Mouse (Mus musculus): ENCODE results near the gene Tas2r123.

The Tas2r123 gene

DNA sequence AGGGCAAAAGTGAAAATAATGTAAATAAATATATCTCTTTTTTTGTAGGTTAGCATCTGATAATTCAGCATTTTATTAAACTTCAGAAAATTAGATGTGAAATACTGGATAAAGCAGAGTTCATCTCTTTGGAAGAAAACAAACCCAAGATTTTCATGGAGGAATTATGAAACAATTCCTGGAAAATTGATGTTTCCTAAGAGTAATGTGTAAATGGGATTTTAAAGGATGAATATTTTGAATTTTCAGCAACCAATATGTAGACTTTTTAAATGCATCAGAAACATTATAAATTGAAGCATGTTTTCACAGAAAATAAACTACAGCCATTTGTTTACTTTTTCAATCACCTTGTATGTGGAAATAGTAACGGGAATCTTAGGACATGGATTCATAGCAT lies at the start of gene Tas2r123:
Gene Tas2r123, plus strand, starts transcription at position 301 of the 400 bp plus-strand sequence.
- DNase-seq: no peak

DNA sequence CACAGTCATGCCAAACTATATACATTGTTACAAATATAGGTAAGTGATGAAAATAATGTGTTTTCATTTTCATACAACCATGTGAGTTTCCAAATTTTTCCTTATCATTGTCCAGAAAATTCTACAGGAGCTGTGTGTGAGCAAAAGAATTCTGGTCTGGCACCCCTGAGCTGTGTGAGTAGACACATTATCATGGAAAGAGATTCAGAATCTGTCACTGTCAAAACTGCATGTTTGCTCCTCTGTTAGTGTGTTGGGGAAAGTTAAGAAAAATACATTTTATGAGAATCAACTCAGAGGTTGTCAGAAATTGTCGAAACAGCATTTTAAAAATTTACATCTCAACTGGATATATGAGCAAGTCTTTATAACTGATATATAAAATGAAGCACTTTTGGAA lies 44.4 kb upstream of the Tas2r123 start, which contains the start of gene Tas2r117:
Gene Tas2r117, plus strand, starts transcription at position 301 of the 400 bp plus-strand sequence.
- DNase-seq: no peak

DNA sequence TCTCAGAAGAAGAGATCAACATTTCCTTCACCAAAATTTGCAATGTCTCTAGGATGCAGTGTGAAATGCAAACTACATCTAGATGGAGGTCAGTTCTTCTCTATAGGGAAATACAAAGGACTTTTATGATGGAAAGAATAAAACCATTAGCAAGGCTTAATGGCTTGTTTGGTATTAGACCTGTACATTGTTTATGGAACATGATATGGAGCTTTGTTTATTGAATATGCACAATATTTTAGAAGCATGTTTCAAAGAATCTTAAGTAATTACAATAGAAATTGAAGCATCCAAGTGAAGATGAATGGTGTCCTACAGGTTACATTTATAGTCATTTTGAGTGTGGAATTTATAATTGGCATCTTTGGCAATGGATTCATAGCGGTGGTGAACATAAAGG lies 8.2 kb downstream of the Tas2r123 start, which contains the start of gene Tas2r116:
Gene Tas2r116, plus strand, starts transcription at position 301 of the 400 bp plus-strand sequence.
- no peak for DNase-seq

DNA sequence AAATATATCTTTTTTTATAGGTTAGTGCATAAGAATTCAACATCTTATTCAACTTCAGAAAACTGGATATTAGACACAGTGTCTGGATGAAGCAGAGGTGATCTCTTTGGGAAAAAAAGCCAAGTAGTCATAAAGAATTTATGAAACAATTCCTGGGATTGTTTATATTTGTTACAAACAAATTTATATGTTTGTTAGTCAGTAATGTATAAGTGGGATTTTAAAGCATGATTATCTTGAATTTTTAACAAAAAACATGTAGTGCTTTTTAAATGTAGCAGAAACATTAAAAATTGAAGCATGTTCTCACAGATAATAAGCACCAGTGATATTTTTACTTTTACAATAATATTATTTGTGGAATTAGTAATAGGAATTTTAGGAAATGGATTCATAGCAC lies 20.8 kb downstream of the Tas2r123 start, which contains the start of gene Tas2r110:
Gene Tas2r110, plus strand, starts transcription at position 301 of the 400 bp plus-strand sequence.
- DNase-seq: no peak

DNA sequence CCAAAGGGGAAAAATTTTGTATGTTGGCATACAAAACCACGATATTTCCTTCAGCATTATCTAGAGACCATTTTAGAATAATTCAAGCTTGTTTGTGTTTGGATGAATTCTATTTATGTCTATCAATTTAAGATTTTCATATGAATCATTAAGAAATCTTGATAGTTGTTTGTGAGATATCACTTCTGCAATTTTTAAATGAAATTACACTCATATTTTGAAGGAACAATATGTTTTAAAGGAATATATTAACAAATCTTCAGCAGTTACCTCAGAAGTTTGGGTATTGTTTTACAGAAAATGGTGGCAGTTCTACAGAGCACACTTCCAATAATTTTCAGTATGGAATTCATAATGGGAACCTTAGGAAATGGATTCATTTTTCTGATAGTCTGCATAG lies 45.8 kb downstream of the Tas2r123 start, which contains the start of gene Tas2r113:
Gene Tas2r113, plus strand, starts transcription at position 301 of the 400 bp plus-strand sequence.
- DNase-seq: no peak
